Mouse (Mus musculus) ES-E14 (cell line): Measurements from ENCODE around the gene 5730522E02Rik. TPM values are rescaled to one million over a fixed set of nuclear protein-coding genes. Genes with fewer than 3 reads are reported as not detected.

Source experiments
- DNase-seq: peaks from one replicate; pipeline ENCODE4 v3.0.0-alpha.2; 2013; ENCODE audit warnings: low read depth, low spot score
- H3K27ac ChIP-seq: 2 replicates; pipeline ENCODE4 v1.5.1; 2012; ENCODE audit warnings: low read depth, mild to moderate bottlenecking, low read length, moderate library complexity, mixed read lengths; ENCODE audit not compliant: poor library complexity, insufficient read depth, severe bottlenecking
- H3K36me3 ChIP-seq: 2 replicates; pipeline ENCODE4 v1.6.1; 2012; ENCODE audit warnings: mild to moderate bottlenecking, low read length, moderate library complexity, mixed read lengths; ENCODE audit not compliant: control insufficient read depth, poor library complexity, insufficient read depth, severe bottlenecking
- H3K4me1 ChIP-seq, 2 experiments: fragments of 150-350 bp in 1 of 2; sonication (generic) in 1 of 2; 2 replicates each; pipeline ENCODE4 v1.6.1; 2012; ENCODE audit warnings: low read length in 2 of 2, mild to moderate bottlenecking in 1 of 2, mixed read lengths in 1 of 2; ENCODE audit not compliant: control insufficient read depth in 2 of 2, insufficient read depth in 2 of 2, poor library complexity in 1 of 2
- H3K4me3 ChIP-seq, 2 experiments: fragments of 150-350 bp in 1 of 2; sonication (generic) in 1 of 2; 2 replicates each; pipeline ENCODE4 v1.5.1; 2012; ENCODE audit warnings: low read length in 2 of 2, low read depth in 1 of 2, mild to moderate bottlenecking in 1 of 2, mixed read lengths in 1 of 2; ENCODE audit not compliant: insufficient read depth in 1 of 2, poor library complexity in 1 of 2, severe bottlenecking in 1 of 2
- H3K9ac ChIP-seq: 2 replicates; pipeline ENCODE4 v1.6.1; 2012; ENCODE audit warnings: low read depth, mild to moderate bottlenecking, low read length, mixed read lengths; ENCODE audit not compliant: poor library complexity, insufficient read depth, severe bottlenecking
- H3K9me3 ChIP-seq: fragments of 150-350 bp; sonication (generic); 2 replicates; pipeline ENCODE4 v1.6.1; 2012; ENCODE audit warnings: low read depth, mild to moderate bottlenecking, low read length; ENCODE audit not compliant: control insufficient read depth, insufficient read depth
- CHD2 ChIP-seq: IDR thresholded peaks from 2 replicates; pipeline ENCODE4 v1.6.1; 2014; ENCODE audit warnings: mild to moderate bottlenecking, low read depth, low read length, inconsistent platforms
- HCFC1 ChIP-seq: IDR thresholded peaks from 2 replicates; pipeline ENCODE4 v1.6.1; 2012; ENCODE audit warnings: low read length, inconsistent platforms, borderline replicate concordance; ENCODE audit not compliant: insufficient read depth
- MAFK ChIP-seq: IDR thresholded peaks from 2 replicates; pipeline ENCODE4 v1.6.1; 2014; ENCODE audit warnings: mild to moderate bottlenecking, low read depth, low read length, inconsistent platforms; ENCODE audit not compliant: insufficient read depth
- ZC3H11A ChIP-seq: IDR thresholded peaks from 2 replicates; pipeline ENCODE4 v1.6.1; 2012; ENCODE audit warnings: low read depth, mild to moderate bottlenecking, inconsistent platforms, low read length, borderline replicate concordance
- ZNF384 ChIP-seq: IDR thresholded peaks from 2 replicates; pipeline ENCODE4 v1.6.1; 2012; ENCODE audit warnings: low read depth, low read length, inconsistent platforms
- in situ Hi-C, 2 experiments: fragments of 600-800 bp; cut with MboI; formaldehyde crosslinking; loops; one replicate each; pipeline ENCODE4 v1.15.1; 2025; ENCODE audit warnings: low sequenced_read_pairs in 2 of 2, inconsistent platforms in 1 of 2; ENCODE audit not compliant: unreplicated experiment in 2 of 2
- total RNA-seq: library from RNA; depleted of rRNA; stranded (reverse); fragments of 300-350 nt; gene quantifications from 2 replicates; pipeline ENCODE4 v1.2.3, GENCODE M21; 2012

Gene 5730522E02Rik
- total RNA-seq, 1 experiment: 0.62 TPM

DNA sequence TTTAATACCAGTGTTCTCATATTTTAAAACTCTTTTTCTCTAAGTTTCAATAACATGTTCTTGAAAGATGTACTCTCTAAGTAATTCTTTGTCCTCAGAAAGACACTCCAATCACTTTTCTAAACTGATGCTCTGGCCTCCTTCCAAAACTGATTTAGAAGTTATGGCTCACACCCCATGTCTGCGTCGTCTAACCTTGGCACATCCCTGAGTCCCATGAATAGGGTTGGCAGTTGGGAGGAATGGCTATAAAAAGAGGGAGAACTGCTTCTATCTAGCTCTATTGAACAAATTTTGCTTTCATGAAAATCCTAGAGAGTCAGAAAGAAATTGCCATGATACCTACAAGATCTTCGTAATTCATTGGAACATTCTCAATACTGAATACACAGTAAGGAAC, 458.1 kb downstream of the 5730522E02Rik start:
- H3K4me3 ChIP-seq: no peak overlapping the region
- in situ Hi-C loops: no loop called here
- no peaks in the 10 kb centered on the region for H3K9me3 ChIP-seq
- DNase-seq: no peak
- no peak overlapping the region for H3K9ac ChIP-seq
- TF ChIP-seq MAFK (no peak), CHD2 (no peak), HCFC1 (no peak)
- H3K27ac ChIP-seq: no peak overlapping the region
- H3K36me3 ChIP-seq: no peaks in the 10 kb centered on the region
- peaks cover 0 to 3% of the 10 kb centered on the region in 2 experiments; a peak in 2 of 4 replicates for H3K4me1 ChIP-seq

DNA sequence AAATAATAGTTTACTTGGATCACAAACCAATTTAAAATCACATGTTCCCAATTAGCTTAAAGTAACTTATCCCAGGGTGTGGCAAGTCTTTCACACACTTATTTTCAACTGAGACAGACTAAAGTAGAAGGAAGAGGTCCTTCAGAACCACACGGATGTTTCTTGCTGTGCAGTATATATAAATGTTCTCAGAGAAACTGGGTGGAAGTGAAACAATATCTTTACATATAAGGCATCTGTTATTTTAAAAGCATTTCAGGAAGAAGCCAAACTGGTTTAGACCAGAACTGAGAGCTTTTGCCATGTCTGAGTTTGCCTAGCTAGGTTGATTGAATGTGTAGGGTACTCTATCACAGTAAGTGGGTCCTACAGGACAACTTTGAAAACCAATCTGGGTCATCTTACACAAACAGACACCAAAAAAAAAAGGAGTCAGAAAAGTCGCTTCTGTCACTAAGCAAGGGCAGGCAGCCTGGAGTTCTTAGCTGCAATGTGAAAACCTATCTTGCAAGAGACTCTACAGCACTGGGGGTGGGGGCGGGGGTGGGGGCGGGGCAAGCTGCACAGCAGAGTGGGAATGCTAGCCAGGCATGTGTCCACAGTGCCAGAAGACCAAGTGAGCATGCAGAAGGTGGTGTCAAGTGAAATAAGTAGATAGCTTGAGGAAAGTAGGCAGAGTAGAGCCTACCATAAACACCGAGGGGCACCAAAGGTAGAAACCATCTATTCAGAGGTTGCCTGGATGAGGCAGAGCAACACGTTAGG, 463.3 kb downstream of the 5730522E02Rik start:
- no peak for DNase-seq
- H3K27ac ChIP-seq: no peak overlapping the region
- no peaks in the 10 kb centered on the region for H3K36me3 ChIP-seq
- TF ChIP-seq ZC3H11A: no peak
- no peak for TF ChIP-seq CHD2
- no peak for TF ChIP-seq HCFC1
- TF ChIP-seq ZNF384: no peak
- no peak for TF ChIP-seq MAFK
- no peak overlapping the region for H3K9ac ChIP-seq
- no peak overlapping the region for H3K4me3 ChIP-seq
- in situ Hi-C loops: no loop called here
- no peaks in the 10 kb centered on the region for H3K9me3 ChIP-seq
- no peaks in the 10 kb centered on the region for H3K4me1 ChIP-seq

DNA sequence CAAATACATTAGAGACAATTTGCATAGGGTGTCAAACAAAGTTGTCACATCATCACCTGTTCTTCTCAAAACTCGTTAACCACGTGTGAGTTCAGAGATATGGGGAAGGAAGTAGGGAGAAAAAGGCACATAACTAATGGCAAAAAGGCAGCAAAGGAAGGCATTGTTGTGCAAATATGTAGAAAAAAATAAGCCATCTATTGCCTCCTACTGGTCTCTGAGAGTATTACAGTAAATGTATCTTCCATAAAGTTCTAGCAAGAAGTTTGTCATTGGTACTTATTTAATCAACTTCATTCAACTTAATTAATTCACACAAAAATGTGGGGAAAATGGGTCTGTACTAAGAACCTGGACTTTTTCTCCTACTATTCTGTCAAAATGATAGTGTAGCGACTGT, 466.9 kb downstream of the 5730522E02Rik start:
- H3K9me3 ChIP-seq: no peaks in the 10 kb centered on the region
- in situ Hi-C loops: no loop called here
- TF ChIP-seq MAFK (no peak), ZNF384 (peak; percentile 82)
- no peaks in the 10 kb centered on the region for H3K36me3 ChIP-seq
- no peak overlapping the region for H3K9ac ChIP-seq
- no peak for DNase-seq
- no peak overlapping the region for H3K4me3 ChIP-seq
- H3K27ac ChIP-seq: no peak overlapping the region
- H3K4me1 ChIP-seq: no peaks in the 10 kb centered on the region

DNA sequence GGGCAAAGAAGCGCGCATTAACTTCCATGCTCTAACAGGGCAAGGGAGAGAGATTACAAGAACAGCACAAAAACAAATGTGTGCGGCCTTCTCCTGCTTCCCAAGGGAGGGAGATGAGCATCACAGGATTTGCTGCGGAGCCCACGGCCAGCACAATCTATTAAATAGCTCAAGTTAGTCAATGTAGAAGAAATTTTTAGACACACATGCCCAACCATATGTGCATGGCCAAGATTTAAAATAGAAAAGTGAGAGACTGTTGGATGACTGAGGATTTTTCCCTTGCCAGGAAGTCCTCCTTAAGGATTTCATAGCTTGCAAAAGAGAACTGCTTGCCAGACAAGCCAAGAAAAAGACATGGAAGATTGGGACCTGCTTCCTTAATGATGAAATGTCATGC, 473.3 kb downstream of the 5730522E02Rik start:
- H3K36me3 ChIP-seq: no peaks in the 10 kb centered on the region
- H3K4me3 ChIP-seq: no peak overlapping the region
- in situ Hi-C loops: no loop called here
- H3K4me1 ChIP-seq: no peaks in the 10 kb centered on the region; a peak in 1 of 4 replicates
- H3K9ac ChIP-seq: no peak overlapping the region
- H3K27ac ChIP-seq: no peak overlapping the region
- no peak for DNase-seq
- TF ChIP-seq ZNF384 (no peak), CHD2 (no peak)
- no peaks in the 10 kb centered on the region for H3K9me3 ChIP-seq

DNA sequence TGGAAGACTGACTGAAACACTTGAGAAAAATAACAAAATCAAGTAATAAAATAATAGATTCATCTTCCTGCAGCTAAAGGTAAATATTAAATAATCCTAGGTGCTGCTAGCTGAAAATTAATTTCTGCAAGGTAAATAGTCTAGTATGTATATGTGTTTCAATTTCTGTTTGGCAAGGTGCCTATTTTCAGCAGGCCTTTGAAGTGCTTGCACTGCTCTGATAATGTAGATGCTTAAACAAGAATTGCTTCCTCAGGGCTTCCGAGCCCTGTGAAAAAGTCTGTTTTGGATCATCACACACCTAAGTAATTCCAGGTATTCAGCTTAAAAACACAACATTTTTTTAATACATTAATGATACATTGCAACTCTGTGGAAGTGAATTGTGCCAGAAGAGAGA, 481.1 kb downstream of the 5730522E02Rik start:
- no peak overlapping the region for H3K27ac ChIP-seq
- no peak overlapping the region for H3K4me3 ChIP-seq
- no peak for DNase-seq
- in situ Hi-C loops: no loop called here
- H3K9ac ChIP-seq: no peak overlapping the region
- H3K9me3 ChIP-seq: no peaks in the 10 kb centered on the region
- H3K4me1 ChIP-seq: no peaks in the 10 kb centered on the region
- TF ChIP-seq CHD2 (no peak), ZC3H11A (no peak), MAFK (no peak), ZNF384 (no peak)
- no peaks in the 10 kb centered on the region for H3K36me3 ChIP-seq
